Mouse (Mus musculus): ENCODE results near the gene C1s2. TPM values are rescaled to one million over a fixed set of nuclear protein-coding genes. Genes with fewer than 3 reads are reported as not detected.

C1s2 gene
- polyA plus RNA-seq, 1 experiment from 2014 or later: not detected

DNA sequence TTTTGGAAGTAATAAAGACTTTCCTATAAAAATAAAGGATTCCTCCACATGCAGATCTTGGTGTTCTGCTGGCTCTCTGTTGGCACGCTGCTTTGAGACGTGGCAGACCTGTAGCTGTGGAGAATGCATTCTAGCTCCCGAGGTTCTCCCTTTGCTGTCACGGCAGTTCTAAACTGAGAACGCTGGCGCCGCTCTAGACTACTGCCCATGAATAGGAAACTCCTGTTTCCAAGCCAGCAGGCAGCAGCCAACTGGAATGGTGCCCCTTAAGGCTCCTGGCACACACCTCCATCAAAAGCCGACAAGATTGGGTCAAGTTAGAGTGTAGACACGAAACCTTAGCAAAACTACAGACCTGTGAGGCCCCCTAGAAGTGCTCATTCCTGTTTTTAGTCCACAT is 37.7 kb upstream of the C1s2 start:
- no peaks in the 10 kb centered on the region for H3K4me1 ChIP-seq (ENCODE audit: insufficient read depth)
- H3K27me3 ChIP-seq (ENCODE audit: insufficient read depth, low read length): no peaks in the 10 kb centered on the region
- no peak for ATAC-seq (ENCODE audit: insufficient read depth)
- no peaks in the 10 kb centered on the region for H3K9me3 ChIP-seq (ENCODE audit: low read depth, low read length)
- 91% methylated on average over 9 of the region's 9 CpGs for WGBS
- no peak for TF ChIP-seq CTCF (IDR thresholded peaks at IDR 0.05; ENCODE audit: low read depth)
- no peak overlapping the region for H3K4me3 ChIP-seq (ENCODE audit: low read depth, low read length)
- H3K4me2 ChIP-seq: no peak overlapping the region
- no peaks in the 10 kb centered on the region for H3K36me3 ChIP-seq (ENCODE audit: insufficient read depth)
- H3K9ac ChIP-seq: no peak overlapping the region
- no peak overlapping the region for H3K27ac ChIP-seq (ENCODE audit: low read depth)
- no peak for DNase-seq

DNA sequence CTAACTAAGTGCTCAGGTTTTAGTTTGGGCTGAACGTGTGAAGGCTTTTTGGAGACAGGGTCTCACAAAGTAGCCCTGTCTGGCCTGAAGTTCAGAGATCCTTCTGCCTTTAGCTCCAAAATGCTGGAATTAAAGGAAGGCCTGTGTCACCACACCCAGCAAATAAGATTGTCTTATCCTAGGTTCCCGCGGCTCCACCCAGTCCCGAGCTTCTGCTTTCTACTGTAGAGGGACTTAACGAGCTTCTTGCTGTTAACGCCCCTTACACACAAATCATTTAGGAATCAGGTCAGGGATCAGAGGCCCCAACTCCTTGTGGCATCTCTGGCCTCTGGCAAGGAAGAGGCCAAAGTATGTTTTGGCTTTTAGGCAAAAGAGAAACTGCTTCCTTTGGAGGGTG is 36.2 kb upstream of the C1s2 start:
- H3K4me3 ChIP-seq (ENCODE audit: low read depth, low read length): no peak overlapping the region
- no peaks in the 10 kb centered on the region for H3K9me3 ChIP-seq (ENCODE audit: low read depth, low read length)
- no peak overlapping the region for H3K4me2 ChIP-seq
- H3K27me3 ChIP-seq (ENCODE audit: insufficient read depth, low read length): no peaks in the 10 kb centered on the region
- no peaks in the 10 kb centered on the region for H3K4me1 ChIP-seq (ENCODE audit: insufficient read depth)
- DNase-seq (no peak), ATAC-seq (ENCODE audit: insufficient read depth) (no peak)
- H3K36me3 ChIP-seq (ENCODE audit: insufficient read depth): no peaks in the 10 kb centered on the region
- no peak overlapping the region for H3K27ac ChIP-seq (ENCODE audit: low read depth)
- no peak overlapping the region for H3K9ac ChIP-seq
- 61% methylated on average over 6 of the region's 6 CpGs for WGBS
- TF ChIP-seq CTCF (IDR thresholded peaks at IDR 0.05; ENCODE audit: low read depth): no peak

DNA sequence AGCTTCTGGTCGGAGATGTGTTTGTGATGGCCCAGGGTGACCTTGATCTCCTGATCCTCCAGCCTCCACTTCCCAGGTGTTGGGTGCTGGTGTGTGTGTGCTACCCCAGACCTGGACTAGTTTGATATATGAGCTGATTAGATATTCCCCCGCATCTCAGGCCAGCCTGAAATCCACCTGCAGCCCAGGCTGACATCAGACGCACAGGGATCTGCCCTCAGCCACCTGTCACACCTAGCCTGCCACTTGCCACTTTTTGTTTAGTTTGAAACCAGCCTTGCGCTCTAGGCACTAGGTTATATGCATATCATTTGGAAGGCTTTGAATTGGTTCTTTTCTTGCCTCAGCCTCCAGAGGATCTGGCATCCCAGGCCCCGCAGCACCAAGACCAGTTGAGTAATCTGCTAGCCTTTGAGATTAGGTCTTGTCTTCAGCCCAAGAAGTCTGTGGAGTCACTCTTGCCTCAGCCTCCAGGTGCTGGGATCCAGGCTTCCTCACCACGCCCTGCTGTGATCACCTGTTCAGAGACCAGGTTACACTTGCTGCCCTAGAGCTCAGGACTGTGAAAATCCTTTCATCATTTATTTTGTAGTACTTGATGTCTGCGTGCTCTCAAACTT is 34.5 kb upstream of the C1s2 start:
- H3K4me3 ChIP-seq (ENCODE audit: low read depth, low read length): no peak overlapping the region

DNA sequence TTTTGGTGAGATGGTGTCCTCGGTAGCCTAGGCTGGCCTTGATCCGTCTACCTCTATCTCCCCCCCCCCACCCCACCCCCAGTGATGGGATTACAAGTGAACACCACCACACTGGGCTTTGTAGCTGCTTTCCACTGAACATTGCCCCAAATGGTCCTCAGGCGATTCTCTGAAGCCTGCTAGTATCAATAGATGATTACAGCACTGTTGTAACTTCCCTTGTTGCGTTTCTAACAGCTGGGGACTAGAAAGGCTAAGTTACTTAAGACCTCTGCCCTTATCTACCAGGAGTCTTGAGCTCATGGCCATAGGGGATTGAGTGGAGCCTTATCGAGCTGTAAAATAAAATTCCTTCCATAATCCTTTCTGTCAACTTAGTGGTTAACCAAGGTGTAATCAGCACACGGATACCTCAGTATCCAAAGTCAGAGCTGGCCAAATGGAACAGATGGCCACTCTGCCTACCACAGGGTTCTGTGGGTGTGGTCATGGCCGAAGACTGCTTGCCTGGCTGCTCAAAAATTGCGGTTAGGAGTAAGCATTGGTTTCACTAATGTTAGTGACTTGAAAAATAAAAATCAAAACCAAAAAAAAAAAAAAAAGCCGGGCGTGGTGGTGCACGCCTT is 33.5 kb upstream of the C1s2 start:
- ATAC-seq (ENCODE audit: insufficient read depth) (no peak), DNase-seq (no peak)
- Histone ChIP-seq H3K4me2 (no peak overlapping the region), H3K4me1 (ENCODE audit: insufficient read depth) (no peaks in the 10 kb centered on the region), H3K9me3 (ENCODE audit: low read depth, low read length) (no peaks in the 10 kb centered on the region), H3K27me3 (ENCODE audit: insufficient read depth, low read length) (no peaks in the 10 kb centered on the region), H3K27ac (ENCODE audit: low read depth) (no peak overlapping the region), H3K4me3 (ENCODE audit: low read depth, low read length) (no peak overlapping the region), H3K9ac (no peak overlapping the region), H3K36me3 (ENCODE audit: insufficient read depth) (no peaks in the 10 kb centered on the region)
- 89% methylated on average over 11 of the region's 11 CpGs for WGBS
- no peak for TF ChIP-seq CTCF (IDR thresholded peaks at IDR 0.05; ENCODE audit: low read depth)

More for the DNA sequence above, 34.5 kb upstream of the C1s2 start:
- no peak for DNase-seq
- Histone ChIP-seq H3K27ac (ENCODE audit: low read depth) (no peak overlapping the region), H3K9ac (no peak overlapping the region), H3K4me1 (ENCODE audit: insufficient read depth) (no peaks in the 10 kb centered on the region), H3K9me3 (ENCODE audit: low read depth, low read length) (no peaks in the 10 kb centered on the region), H3K4me2 (no peak overlapping the region), H3K36me3 (ENCODE audit: insufficient read depth) (no peaks in the 10 kb centered on the region), H3K27me3 (ENCODE audit: insufficient read depth, low read length) (no peaks in the 10 kb centered on the region)
- TF ChIP-seq CTCF (IDR thresholded peaks at IDR 0.05; ENCODE audit: low read depth): no peak
- no peak for ATAC-seq (ENCODE audit: insufficient read depth)
- 83% methylated on average over 7 of the region's 7 CpGs for WGBS

DNA sequence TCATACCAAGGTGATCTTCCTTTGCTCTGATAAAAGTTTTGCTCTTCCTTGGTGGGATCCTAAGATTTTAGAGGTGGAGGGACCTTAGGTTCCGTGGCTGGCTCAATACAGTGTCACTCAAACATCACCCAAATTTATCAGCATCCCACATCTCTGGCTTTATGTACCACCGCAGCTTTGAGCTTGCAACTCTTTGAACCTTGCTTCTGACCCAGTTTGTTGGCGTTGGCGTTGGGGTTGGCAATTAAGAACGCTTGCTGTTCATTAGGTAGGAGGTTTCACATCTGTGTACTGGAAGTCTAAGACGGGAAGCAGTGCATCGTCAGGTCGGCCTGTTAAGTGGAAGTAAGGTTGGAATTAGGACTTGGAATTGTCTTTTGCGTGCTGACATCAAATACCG is 29.1 kb upstream of the C1s2 start:
- H3K27me3 ChIP-seq (ENCODE audit: insufficient read depth, low read length): no peaks in the 10 kb centered on the region
- TF ChIP-seq CTCF (IDR thresholded peaks at IDR 0.05; ENCODE audit: low read depth): no peak
- DNase-seq (no peak), ATAC-seq (ENCODE audit: insufficient read depth) (no peak)
- no peak overlapping the region for H3K4me3 ChIP-seq (ENCODE audit: low read depth, low read length)
- no peaks in the 10 kb centered on the region for H3K9me3 ChIP-seq (ENCODE audit: low read depth, low read length)
- no peak overlapping the region for H3K27ac ChIP-seq (ENCODE audit: low read depth)
- WGBS: 92% methylated on average over 10 of the region's 10 CpGs
- no peaks in the 10 kb centered on the region for H3K4me1 ChIP-seq (ENCODE audit: insufficient read depth)
- H3K4me2 ChIP-seq: no peak overlapping the region
- H3K36me3 ChIP-seq (ENCODE audit: insufficient read depth): no peaks in the 10 kb centered on the region
- H3K9ac ChIP-seq: no peak overlapping the region

DNA sequence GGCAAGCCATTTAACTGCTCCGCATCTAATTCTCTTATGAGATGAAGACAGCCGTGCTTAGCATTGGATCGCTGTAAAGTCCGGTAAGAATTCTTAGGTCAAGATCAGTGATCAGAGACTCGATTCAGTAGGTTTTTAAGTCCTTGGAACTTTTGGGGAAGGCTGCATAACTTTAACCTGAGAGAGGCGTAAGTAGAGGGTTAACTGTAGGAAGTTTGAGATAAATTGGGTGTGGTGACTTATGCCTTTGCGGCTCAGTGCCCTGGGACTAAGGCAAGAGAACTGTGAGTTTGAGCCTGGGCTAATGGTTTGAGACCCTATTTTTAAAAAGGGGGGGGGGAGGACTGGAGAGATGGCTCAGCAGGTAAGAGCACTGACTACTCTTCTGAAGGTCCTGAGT is 28.4 kb upstream of the C1s2 start:
- Histone ChIP-seq H3K36me3 (ENCODE audit: insufficient read depth) (no peaks in the 10 kb centered on the region), H3K4me1 (ENCODE audit: insufficient read depth) (no peaks in the 10 kb centered on the region), H3K4me3 (ENCODE audit: low read depth, low read length) (peak overlapping the region; percentile 58; the same call in 1 of the 2 replicates), H3K9ac (no peak overlapping the region), H3K27me3 (ENCODE audit: insufficient read depth, low read length) (no peaks in the 10 kb centered on the region), H3K9me3 (ENCODE audit: low read depth, low read length) (no peaks in the 10 kb centered on the region), H3K4me2 (peak overlapping the region; percentile 76), H3K27ac (ENCODE audit: low read depth) (no peak overlapping the region)
- TF ChIP-seq CTCF (IDR thresholded peaks at IDR 0.05; ENCODE audit: low read depth): no peak
- no peak for DNase-seq
- WGBS: 76% methylated on average over 7 of the region's 7 CpGs
- ATAC-seq (ENCODE audit: insufficient read depth): no peak

DNA sequence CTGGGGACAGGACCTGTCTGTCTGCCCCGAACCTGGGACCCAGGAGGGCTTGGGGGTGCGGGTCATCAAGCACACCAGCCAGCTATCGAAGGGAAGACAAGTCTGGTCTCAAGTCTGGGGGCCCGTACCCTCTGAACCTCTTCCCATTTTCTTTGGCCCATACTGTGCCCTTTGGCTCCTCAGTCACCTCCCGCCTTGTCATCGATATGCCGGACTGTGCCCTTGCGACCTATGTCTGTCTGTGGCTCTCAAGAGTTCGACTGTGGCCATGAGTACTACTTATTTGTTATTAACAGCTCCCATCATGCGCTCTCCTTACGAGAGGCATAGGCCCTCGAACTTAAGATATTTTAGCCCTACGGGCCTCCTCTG is 27.5 kb upstream of the C1s2 start:
- no peak for TF ChIP-seq CTCF (IDR thresholded peaks at IDR 0.05; ENCODE audit: low read depth)

More for the DNA sequence above, 27.5 kb upstream of the C1s2 start:
- ATAC-seq (ENCODE audit: insufficient read depth) (no peak), DNase-seq (peak; percentile 14)
- Histone ChIP-seq H3K4me2 (peak overlapping the region; percentile 76), H3K4me1 (ENCODE audit: insufficient read depth) (no peaks in the 10 kb centered on the region), H3K9me3 (ENCODE audit: low read depth, low read length) (no peaks in the 10 kb centered on the region), H3K36me3 (ENCODE audit: insufficient read depth) (no peaks in the 10 kb centered on the region), H3K27me3 (ENCODE audit: insufficient read depth, low read length) (no peaks in the 10 kb centered on the region), H3K4me3 (ENCODE audit: low read depth, low read length) (peak overlapping the region; percentile 58), H3K27ac (ENCODE audit: low read depth) (no peak overlapping the region), H3K9ac (peak overlapping the region; percentile 61)
- WGBS: 13% methylated on average over 13 of the region's 13 CpGs

Data from lung, embryonic 14.5 days (tissue).